Mouse (Mus musculus): ENCODE data around the gene Lmx1a. TPM values are rescaled to one million over a fixed set of nuclear protein-coding genes. Genes with fewer than 3 reads are reported as not detected.

Gene Lmx1a
- total RNA-seq, 2 experiments from 2014 or later: 0.18 to 0.22 TPM

- peak in 1 of 2 experiments; percentile 32 for DNase-seq
Observed at GRCm38 (mm10) chr1:167896234-167896633, 207.2 kb downstream of the Lmx1a start.

Other genes with a start within 250 kb of the Lmx1a start
- gene Lrrc52, start 222.5 kb upstream of the Lmx1a start, total RNA-seq (2021): not detected
- 1 to 10 TPM; 6.3 to 6.7 TPM for gene Rxrg, start 90.9 kb upstream of the Lmx1a start, total RNA-seq (2021)

All from layer of hippocampus, postnatal 36 days (tissue).